Mouse (Mus musculus) embryonic facial prominence, embryonic 15.5 days (tissue): ENCODE results near the gene Efcab12. TPM values are rescaled to one million over a fixed set of nuclear protein-coding genes. Genes with fewer than 3 reads are reported as not detected.

Experiments
- ATAC-seq: fragments of 200-750 bp; cut with Nextera tagmentation; 2 replicates; pipeline ENCODE4 v1.8.0; 2017; ENCODE audit warnings: low read depth, moderate TSS enrichment; ENCODE audit not compliant: insufficient number of reproducible peaks, low FRiP score, low TSS enrichment
- H3K27ac ChIP-seq: fragments of 300-500 bp; sonication (generic); replicated peaks from 2 replicates; pipeline ENCODE4 v1.5.1; 2015; ENCODE audit warnings: mild to moderate bottlenecking, inconsistent platforms
- H3K27me3 ChIP-seq: fragments of 300-500 bp; sonication (generic); 2 replicates; pipeline ENCODE4 v1.6.1; 2015; ENCODE audit warnings: inconsistent platforms
- H3K36me3 ChIP-seq: fragments of 300-500 bp; sonication (generic); 2 replicates; pipeline ENCODE4 v1.6.1; 2015; ENCODE audit warnings: mild to moderate bottlenecking, inconsistent platforms
- H3K4me1 ChIP-seq: fragments of 300-500 bp; sonication (generic); 2 replicates; pipeline ENCODE4 v1.6.1; 2015; ENCODE audit warnings: inconsistent platforms
- H3K4me2 ChIP-seq: fragments of 300-500 bp; sonication (generic); replicated peaks from 2 replicates; pipeline ENCODE4 v1.6.1; 2015; ENCODE audit warnings: mild to moderate bottlenecking, inconsistent platforms
- H3K4me3 ChIP-seq: fragments of 300-500 bp; sonication (generic); replicated peaks from 2 replicates; pipeline ENCODE4 v1.5.1; 2015; ENCODE audit warnings: mild to moderate bottlenecking, inconsistent platforms
- H3K9ac ChIP-seq: fragments of 300-500 bp; sonication (generic); 2 replicates; pipeline ENCODE4 v1.6.1; 2015; ENCODE audit warnings: inconsistent platforms
- H3K9me3 ChIP-seq: fragments of 300-500 bp; sonication (generic); replicated peaks from 2 replicates; pipeline ENCODE4 v1.6.1; 2016; ENCODE audit warnings: inconsistent platforms
- WGBS: fragments of 180-500 bp; shearing (Covaris S2); methylation state at CpG from one replicate; pipeline ENCODE4 v1.1.7; 2015; 5-methylcytosine and 5-hydroxymethylcytosine counted together
- microRNA-seq: library from miRNA; unstranded; fragments of <30 nt; microRNA quantifications from one replicate; pipeline ENCODE4, GENCODE M21; 2016; ENCODE audit warnings: borderline number of aligned reads
- polyA plus RNA-seq: library from polyadenylated mRNA; unstranded; fragments of >200 nt; fragmentation: Nextera tagmentation; extraction: Ambion mirVana; gene quantifications from 2 replicates; pipeline ENCODE4 v1.2.1, GENCODE M21; 2015

The Efcab12 gene
- polyA plus RNA-seq, 1 experiment from 2014 or later, result 1.9 TPM

- H3K4me1 ChIP-seq, result peaks cover 28% of the 10 kb centered on the region
- peak within 1 kb of the TSS; percentile 39 for H3K27ac ChIP-seq
- ATAC-seq, result peak; percentile 4; the same call in 1 of the 2 replicates
- H3K36me3 ChIP-seq, result no peaks in the 10 kb centered on the region
- no peaks in the 10 kb centered on the region for H3K9me3 ChIP-seq
- no peaks in the 10 kb centered on the region for H3K27me3 ChIP-seq
- no peak within 1 kb of the TSS for H3K9ac ChIP-seq
- H3K4me3 ChIP-seq, result no peak within 1 kb of the TSS
- H3K4me2 ChIP-seq, result no peak within 1 kb of the TSS
- WGBS, result 9% methylated on average over 9 of the region's 9 CpGs
Observed at GRCm38 (mm10) chr6:115761995-115762756, 76.0 kb downstream of the Efcab12 start, which contains the start of gene Tmem40. Gene Tmem40, minus strand, starts transcription at chr6:115762410.

DNA sequence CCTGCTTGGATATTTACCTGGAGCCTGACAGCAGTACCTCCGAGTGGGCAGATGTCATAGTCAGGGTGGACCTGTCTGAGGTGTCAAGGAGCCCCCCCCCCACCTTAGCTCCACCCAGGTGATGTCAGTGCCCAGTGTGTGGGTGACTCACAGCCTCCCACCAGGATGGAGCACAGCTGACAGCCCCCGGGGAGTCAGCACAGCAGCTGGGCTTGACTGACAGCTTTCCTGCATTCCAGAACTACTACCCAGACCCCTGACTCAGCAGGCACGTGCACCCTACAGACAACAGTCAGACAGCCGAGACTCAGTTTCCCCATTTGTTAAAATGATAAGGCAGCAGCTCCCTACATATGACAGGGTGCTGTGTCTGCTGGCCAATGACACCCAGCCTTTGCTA lies 77.2 kb downstream of the Efcab12 start:
- WGBS, result 45% methylated on average over 4 of the region's 4 CpGs
- Histone ChIP-seq H3K27me3 (no peaks in the 10 kb centered on the region), H3K36me3 (no peaks in the 10 kb centered on the region), H3K9ac (no peak overlapping the region), H3K4me1 (peaks cover 28% of the 10 kb centered on the region), H3K9me3 (no peaks in the 10 kb centered on the region), H3K4me2 (no peak overlapping the region), H3K27ac (no peak overlapping the region), H3K4me3 (no peak overlapping the region)
- ATAC-seq, result no peak

Small RNA genes lying within 50 kb of the gene (microRNA-seq; reads per million reads assigned to microRNA genes)
- 0.52 reads per million for gene Mir7660

Other genes starting within 250 kb of the Efcab12 start
- gene Mkrn2os, start 245.8 kb downstream of the Efcab12 start, polyA plus RNA-seq, result 1.2 and 3.1 TPM in 2 replicates
- 23.6 and 30.2 TPM in 2 replicates for gene Mkrn2, start 236.5 kb downstream of the Efcab12 start, polyA plus RNA-seq
- gene Raf1, start 161.8 kb downstream of the Efcab12 start, polyA plus RNA-seq, result 89.0 and 93.6 TPM in 2 replicates
- 23.9 and 28.9 TPM in 2 replicates for gene Tmem40, start 76.0 kb downstream of the Efcab12 start, polyA plus RNA-seq
- 33.6 and 33.7 TPM in 2 replicates for gene Cand2, start 63.9 kb downstream of the Efcab12 start, polyA plus RNA-seq
- 2,086 and 2,192 TPM in 2 replicates for gene Rpl32, start 29.7 kb downstream of the Efcab12 start, polyA plus RNA-seq
- gene Mbd4, start 15.0 kb upstream of the Efcab12 start, polyA plus RNA-seq, result 18.4 and 18.5 TPM in 2 replicates
- 23.2 and 25.0 TPM in 2 replicates for gene Ift122, start 15.1 kb upstream of the Efcab12 start, polyA plus RNA-seq
- 0.12 and 0.53 TPM in 2 replicates for gene Rho, start 93.3 kb upstream of the Efcab12 start, polyA plus RNA-seq
- not detected in 2 replicates for gene H1foo, start 106.5 kb upstream of the Efcab12 start, polyA plus RNA-seq
- gene Plxnd1, start 156.6 kb upstream of the Efcab12 start, polyA plus RNA-seq, result 29.4 and 33.5 TPM in 2 replicates